Mouse (Mus musculus) right cerebral cortex, postnatal 25 days (tissue): ENCODE data around the gene Slc4a2.
"Not testable (repeated sequence)": the region's sequence is repeated elsewhere in the genome, so short reads cannot be mapped to it uniquely, and the experiment has no call there.

Source experiments
- DNase-seq: peaks from one replicate; pipeline ENCODE4 v3.0.0; 2022

Gene Slc4a2

DNA sequence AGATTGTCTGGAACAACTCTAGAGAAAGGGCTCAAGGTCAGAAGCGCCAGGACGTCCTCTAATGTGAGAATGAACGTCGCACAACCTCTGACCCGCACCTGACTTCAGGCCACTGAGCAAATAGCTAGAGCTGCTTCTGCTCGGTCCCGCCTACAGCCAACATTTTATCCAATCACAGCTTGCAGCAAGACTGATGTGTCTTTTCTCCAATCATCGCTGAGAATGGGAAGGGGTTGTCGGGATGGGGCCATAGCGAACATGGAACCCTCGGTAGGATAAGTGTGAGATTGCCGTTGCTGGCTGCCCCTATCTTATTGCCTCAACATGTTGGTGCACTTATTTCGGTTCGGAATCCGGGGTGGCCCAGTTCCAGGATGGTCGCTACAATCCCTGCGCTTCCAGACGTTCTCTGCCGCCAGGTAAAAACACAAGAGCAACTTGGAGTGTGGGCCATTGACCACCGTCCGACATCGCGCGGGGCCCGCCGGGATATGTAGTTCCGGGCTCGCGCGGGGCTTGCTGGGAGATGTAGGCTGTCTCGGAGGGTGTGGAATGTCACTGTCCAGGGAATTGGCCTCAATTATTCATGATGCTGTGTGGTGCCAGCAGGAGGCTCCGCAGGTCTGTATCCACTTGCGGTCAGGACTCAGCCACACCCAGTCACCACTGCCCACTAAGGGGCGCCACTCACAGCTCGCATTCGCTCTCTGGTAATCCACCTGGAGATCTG, 29.3 kb upstream of the Slc4a2 start:
- DNase-seq = peak; percentile 95

DNA sequence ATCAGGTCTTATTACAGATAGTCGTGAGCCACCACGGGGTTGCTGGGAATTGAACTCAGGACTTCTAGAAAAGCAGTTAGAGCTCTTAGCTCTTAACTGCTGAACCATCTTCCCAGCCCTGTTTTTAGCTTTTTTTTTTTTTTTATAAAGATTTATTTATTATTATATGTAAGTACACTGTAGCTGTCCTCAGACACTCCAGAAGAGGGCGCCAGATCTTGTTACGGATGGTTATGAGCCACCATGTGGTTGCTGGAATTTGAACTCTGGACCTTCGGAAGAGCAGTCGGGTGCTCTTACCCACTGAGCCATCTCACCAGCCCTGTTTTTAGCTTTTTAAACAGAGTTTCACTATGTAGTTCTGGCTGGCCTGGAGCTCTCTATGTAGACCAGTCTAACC, 27.4 kb upstream of the Slc4a2 start:
- not testable (repeated sequence) for DNase-seq

DNA sequence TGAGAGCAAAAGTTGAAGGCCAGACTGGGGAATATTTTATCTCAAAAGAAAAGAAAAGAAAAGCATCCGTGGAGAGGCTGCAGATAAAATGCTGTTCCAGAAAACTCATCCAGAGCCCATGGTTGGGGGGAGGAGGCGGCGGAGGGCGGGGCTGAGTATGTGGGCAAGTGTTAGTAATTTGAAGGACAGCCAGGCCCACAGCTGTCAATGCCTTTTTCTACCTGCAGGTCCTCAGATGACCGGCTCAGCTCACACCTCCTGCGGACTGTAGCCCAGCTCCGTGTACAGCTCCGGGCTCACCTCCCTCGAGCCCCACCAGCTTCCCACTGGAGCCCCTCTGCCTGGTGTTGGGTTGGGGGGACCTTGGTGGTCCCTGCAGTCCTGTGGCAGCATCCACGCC, 24.0 kb upstream of the Slc4a2 start:
- DNase-seq = no peak

DNA sequence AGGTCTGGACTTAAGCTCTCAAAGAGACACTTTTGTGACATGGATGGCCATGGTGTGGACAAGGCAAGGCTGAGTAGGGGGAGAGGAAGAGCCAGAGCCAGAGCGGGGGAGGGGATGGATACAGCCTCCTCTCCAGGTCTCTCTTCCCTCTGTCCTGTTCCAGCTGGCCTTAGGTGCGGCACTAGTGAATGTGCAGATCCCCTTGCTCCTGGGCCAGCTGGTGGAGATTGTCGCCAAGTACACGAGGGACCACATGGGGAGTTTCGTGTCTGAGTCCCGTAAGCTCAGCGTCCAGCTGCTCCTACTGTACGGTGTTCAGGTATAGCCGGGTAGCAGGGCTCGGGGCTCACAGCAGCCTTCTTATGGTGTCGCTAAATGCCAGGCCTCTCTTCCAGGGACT, 23.3 kb upstream of the Slc4a2 start:
- no peak for DNase-seq

DNA sequence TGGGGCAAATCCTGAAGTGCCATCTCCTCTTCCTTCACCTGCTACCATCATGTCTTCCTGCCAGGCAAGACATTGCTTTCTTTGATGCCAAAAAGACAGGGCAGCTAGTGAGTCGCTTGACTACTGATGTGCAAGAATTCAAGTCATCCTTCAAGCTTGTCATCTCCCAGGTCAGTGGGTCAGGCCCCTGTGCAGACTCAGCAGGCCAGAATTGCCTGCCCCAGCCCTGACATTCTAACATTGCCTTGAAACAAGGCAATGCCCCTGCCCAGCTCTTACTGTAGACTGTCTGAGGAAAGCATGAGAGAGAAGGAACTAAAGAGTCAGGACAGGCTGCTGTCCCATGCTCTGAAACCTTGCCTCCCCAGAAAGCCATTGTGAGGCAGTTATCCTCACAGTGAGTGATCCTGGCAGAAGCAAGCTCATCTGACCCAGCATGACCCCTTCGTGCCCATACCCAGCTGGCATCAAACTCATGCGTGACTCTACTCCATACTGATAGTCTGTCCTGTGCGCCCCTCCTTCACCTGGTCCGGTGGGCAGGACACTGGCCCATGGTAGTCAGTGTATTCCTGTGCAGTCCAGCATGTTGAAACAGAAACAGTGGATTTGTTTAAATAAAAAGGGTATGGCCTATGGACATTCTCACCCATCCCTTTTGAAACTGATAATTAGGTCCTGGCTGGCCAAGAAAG, 22.6 kb upstream of the Slc4a2 start:
- DNase-seq = no peak

DNA sequence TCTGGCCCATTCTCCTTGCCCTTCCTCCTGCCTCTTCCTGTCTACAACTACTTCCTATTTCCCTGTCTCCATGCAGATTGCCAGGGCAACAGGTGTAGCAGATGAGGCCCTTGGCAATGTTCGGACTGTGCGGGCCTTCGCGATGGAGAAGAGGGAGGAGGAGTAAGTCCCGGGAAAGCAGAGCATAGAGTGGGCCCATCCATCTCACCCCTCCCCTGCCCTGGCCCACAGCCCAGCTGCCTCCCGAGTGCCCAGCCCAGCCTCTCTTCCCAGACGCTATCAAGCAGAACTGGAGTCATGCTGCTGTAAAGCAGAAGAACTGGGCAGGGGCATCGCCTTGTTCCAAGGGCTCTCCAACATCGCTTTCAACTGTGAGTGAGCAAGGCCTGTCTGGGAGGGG, 21.7 kb upstream of the Slc4a2 start:
- no peak for DNase-seq

DNA sequence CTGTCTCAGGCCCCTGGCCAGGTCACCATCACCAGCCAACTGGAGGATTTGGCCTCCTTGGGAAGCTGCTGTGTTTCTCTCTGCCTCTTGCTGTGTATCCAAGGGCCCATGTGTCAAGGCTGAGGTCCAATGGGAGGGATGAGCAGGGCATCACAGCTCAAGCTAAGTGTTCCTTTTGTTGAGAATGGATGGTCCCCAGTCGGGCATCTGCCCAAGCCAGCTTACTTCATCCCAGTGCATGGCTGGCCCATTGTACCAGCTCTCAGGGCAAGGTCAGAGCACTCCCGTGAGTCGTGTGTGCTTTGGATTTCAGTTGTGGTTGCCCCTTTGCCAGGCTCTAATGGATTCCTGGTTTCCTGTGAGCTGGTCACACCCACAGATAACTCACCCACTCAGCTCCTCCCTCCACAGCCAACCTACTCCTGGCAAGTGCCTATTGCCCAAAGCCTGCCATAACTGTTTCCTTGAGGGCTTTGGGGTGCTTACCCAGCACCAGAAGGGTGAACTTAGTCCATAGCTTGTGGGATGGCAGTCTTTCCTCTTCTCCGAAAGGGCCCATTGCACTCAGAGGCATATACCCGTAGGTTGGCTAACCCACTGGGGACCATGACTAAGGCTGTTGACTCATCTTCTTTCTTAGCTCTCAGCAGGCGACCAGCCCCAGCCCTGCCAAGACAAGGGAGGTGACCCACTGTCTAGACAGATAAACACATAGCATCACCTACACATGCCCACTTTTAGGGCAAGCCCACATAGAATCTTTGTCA, 18.9 kb upstream of the Slc4a2 start:
- no peak for DNase-seq

DNA sequence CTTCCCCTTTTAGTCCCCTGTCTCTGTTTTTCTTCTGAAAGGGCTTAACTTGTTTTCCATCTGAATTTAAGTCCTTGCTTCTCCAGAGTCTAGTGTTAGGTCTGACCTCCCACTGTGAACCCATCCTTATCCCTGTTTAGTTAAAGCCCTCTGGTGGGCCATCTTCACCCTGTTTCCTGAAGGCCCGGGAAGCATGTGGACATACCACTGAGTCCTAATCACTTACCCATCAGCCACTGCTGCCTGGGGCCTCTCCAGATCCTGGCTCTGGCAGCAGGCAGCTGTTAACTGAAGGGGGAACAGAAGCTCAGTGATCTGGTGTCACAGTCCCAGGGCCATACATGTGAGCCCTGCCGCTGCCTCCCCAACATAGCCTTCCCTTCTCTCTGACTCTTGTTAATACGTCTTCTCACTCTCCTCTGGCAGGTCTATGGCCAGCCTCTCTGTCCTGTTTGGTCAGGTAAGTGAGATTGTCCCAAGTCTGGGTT, 18.2 kb upstream of the Slc4a2 start:
- DNase-seq = no peak

DNA sequence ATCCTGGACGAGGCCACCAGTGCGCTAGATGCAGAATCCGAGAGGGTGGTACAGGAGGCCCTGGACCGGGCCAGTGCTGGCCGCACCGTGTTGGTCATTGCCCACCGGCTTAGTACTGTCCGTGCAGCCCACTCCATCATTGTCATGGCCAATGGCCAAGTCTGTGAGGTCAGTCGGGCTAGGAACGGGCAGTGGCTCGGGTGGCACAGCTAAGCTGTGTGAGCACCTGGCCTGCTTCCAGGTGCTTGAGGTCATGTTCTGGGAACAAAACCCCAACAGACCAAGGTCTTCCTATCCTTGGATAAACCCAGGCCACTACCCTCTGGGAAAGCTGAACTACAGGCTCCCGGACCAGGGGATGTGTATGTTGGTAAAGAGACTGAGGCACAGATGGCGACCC, 15.0 kb upstream of the Slc4a2 start:
- DNase-seq = no peak

DNA sequence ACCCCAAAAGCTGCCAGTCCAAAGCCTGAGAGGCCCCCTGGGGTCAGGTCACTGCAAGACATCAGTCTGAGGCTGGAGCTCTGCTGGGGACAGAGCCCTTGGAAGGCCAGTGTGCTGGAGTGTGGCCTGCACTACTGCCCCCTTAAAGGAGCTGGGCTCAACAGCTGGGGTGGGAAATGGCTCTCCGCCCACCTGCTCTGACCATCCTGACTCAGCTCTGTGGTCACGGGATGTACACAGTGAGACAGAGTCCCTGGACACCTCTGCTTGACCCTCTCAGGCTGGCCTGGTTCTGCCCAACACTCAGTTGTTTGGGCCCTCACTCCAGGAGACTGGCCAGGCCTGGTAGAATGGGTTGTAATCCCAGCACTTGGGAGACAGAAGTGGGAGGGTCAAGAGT, 14.2 kb upstream of the Slc4a2 start:
- no peak for DNase-seq

DNA sequence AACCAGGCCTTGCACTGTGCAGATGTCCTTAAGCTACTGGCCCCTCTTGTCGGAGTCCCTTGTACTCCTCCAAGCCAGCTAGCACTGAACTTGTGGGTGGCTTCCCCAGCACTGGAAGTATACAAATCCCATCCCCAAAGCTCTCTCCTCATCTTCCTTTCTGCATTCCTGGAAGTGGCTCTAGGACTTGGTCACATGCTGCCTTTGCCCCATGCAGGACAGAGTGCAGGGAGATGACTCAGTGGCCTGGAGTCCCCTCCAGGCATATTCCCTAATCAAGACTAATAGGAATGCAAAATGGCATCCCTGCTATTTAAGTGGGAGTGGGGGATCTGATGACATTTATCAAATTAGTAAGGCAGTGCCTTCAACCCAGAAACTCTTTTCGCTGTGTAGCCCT, 11.6 kb upstream of the Slc4a2 start:
- no peak for DNase-seq

DNA sequence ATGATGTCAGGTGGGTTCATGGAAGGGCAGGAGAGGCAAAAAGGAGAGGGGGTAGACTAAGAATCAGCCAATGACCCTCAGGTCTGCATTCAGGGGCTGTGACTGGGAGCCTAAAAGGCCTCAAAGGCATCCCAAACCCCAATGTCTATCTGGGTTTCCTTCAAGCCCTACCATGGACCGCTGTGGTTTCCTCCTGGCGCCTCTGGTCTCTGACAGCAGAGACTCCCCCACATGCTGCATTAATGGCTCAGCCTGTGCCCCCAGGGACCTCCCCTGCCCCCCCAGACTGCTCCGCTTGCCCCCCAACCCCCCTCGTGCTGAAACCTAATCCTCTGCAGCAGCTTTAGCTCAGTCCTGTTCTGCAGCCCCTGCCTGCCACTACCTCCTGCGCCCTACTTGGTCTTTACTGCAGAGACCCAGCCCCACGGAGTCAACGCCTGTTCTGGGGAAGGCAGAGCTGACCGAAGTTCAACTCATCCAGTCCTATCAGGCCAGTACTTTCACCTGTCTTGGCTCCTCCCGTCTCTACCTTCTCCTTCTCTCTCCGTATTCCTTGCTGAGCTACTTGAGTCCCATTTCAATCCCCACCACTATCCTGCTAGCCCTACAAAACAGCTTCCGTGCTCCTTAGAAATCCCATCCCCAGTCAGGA, 10.5 kb upstream of the Slc4a2 start, which contains the start of gene Asic3:
Gene Asic3 (plus strand): TSS at position 351 of the 652 bp plus-strand sequence.
- DNase-seq = no peak

DNA sequence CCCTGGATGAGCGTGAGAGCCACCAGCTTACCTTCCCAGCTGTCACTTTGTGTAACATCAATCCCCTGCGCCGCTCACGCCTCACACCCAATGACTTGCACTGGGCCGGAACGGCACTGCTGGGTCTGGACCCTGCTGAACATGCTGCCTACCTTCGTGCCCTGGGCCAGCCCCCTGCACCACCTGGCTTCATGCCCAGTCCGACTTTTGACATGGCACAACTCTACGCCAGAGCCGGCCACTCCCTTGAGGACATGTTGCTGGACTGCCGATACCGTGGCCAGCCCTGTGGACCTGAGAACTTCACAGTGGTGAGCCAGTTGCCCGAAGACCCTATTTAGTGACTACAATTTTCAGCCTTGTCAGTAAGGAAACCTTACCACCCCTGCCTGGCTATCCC, 9.7 kb upstream of the Slc4a2 start:
- DNase-seq = no peak

DNA sequence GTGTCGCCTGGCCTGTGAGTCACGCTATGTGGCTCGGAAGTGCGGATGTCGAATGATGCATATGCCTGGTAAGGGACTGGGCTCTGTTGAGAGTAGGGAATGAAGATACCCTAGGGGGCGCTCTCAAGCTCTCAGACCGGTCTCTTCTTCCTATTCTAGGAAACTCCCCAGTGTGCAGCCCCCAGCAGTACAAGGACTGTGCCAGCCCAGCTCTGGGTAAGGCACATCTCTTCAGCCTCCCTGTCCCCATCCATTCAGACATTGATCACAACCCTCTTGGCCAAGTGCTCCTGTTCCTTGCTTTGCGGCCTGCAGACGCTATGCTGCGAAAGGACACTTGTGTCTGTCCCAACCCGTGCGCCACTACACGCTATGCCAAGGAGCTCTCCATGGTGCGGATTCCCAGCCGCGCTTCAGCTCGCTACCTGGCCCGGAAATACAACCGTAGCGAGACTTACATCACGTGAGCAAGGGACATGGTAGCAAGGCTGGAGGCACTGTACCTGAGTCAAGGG, 7.4 kb upstream of the Slc4a2 start:
- DNase-seq = peak; percentile 60

DNA sequence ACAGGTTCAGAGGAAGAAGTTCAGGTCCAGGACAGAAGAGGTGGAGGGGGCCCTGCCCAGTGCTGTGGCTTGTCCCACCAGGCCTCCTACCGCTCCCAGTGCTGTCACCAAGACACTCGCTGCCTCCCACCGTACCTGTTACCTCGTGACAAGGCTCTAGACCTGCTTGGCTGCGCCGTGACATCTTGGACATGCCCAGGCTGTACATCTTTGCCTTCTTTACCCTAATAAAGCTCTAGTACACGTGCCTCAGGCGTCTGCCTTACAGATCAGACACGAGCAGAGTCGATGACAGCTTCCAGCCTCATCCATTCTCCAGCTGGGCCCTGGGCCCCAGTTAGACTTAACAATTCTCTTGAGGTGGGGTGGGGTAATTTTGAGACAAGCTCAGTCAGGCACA, 6.0 kb upstream of the Slc4a2 start:
- no peak for DNase-seq

DNA sequence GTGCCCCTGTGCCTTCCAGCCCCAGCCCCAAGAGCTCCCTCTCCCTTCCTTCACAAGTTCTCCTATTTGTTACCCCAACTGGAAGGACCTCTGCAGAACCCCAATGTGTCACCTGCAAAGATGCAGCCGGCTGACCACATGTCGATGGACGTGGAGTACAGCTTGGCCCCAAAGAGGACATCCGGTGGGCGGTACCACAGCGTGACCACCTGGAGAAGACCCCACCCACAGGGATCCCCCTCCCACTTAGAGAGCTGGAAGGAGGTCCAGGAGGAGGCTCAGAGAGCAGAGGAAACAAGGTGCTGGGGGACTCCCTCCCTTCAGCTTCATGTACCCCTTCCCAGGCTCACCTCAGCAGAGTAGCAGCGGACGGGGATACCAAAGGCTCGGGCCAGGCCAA, 3.3 kb upstream of the Slc4a2 start:
- no peak for DNase-seq

DNA sequence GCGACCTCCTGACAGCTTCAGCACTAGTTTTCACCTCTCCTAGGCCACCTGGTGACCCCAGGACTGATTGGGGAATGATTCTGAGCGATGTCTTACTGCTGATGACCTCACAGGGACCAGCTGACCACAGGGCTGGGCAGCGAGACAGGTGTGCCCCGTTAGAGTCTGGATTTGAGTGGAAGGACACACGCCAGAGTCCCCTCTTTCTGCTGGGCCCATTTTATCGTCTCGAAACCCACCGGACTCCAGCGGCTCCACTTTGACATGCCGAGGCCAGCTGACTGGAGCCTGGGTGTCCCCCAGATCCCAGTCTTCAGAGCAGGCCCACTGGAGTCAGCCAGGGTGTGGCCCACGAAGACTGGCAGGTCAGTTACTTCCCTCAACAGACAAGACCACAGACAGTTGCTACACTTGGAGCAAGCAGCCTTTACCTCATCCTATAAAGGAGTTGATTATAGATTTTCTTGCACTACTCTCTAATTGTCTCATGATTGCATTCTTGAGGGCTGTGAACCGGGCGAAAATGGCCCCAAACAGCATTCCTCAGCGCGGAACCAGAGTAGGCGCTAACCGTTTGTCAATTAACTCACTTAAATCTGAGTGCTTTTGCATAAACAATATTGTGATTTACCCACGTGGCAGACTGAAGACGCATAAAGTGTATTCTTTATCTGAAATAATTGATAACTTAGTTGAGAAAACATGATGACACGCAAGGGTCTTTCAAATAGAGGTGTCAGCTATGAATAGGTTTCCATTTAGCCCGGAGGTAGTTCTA, 556 bp downstream of the Slc4a2 start:
- DNase-seq = peak; percentile 49

DNA sequence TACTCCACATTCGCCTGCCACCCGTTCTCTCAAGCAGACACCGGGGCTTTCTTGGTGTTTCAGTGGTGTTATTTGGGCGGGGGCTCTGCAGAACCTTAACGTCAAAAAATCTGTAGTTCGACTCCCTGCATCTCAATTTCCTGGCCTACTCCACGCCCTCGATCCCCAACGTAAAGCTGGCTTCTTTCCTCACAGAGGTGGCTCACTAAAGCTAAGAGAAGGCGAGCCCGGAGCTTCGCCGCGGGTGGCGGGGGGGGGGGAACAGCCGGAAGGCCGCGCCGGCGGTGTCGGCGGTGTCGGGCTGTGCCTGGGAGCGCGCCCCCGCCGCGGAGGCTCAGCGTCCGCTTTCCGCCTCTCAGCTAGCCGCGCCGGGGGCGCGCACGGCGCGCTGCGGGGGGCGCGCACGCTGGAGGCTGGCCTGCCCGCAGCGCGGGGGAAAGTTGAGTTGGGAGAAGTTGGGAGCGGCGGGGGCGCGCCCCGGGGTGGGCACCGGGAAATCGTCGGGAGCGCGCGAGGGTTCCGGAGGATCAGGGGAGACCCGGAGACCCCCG, 1.3 kb downstream of the Slc4a2 start:
- DNase-seq = peak; percentile 79

DNA sequence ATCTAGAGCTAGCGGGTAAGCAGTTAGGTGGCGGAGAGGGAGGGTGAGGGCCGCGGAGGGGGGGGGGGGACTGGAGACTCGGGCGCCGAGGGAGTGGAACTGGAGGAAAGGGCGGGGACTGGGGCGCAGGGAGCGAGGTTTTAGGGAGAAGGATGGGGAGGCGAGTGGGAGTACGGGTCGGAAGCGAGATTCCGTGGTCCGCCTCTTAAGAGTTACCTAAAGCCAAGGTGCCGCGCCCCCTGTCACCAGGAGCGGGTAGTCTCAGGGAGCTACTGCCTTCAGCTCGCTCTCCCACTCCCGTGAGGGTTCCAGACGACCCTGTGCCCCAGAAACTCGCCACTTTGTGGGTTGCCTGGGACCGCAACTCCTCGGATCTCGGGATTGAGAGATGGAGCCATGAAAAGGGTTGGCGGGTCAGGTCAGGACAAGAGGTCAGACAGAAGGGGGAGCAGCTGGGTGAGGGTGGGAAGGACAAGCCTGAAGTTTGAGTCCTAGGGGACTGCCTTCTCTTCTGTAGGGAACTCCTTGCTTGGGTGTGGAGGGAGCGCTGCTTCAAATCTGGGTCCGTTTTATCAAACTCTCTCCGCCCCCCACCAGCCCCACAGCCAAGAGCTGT, 1.9 kb downstream of the Slc4a2 start:
- no peak for DNase-seq

DNA sequence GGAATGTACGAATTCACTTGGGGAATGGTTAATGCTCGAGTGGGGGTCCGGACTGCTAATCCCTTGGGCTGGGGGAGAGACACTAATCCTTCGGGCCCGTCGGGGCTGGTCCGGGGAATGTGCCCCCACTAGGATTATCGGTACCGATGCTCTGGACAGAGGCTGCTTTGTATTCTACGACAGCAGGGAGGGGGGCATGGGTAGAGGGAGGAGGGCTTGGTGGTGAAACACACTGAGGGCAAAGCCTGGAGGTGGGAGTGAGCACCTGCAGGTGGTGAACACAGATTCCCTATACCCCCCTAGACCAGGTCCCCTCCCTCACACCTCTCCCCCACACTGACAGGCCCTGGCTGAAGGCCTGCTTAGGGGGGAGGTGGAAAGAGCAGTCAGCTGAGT, 2.4 kb downstream of the Slc4a2 start:
- no peak for DNase-seq

DNA sequence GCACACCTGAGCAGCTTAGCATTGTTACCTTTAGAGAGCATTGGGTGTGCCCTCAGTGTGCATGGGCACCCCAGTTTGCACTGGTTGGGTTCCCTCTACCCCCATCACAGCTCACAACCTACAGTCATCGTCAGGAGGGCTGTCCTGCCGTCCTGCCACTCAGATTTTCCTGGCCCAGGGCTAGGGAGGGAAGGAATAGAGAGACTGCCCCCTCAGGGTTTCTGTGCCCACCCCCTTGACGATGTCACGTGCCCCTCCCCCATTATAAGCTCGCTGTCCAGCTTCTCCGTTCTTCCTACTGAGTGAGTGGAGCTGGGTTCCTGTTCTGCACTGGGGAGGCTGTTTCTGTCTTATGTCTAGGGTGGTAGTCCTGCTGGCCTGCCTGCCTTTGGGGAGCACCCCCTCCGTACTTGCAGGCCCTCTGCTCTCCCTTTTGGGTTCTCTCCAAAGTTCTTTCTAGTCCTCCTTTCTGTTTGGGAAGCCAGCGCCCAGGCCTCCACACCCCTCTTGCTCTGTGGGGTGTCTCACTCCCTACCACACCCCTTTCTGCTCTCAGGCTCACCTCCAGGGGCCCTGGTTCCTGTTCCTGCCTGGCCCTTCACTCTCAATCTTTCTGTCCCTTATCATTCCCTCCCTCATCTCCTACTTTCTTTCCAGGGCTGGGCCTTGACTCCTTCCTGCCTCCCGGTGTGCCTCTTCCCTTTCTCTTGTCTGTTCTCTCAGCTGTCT, 3.1 kb downstream of the Slc4a2 start:
- DNase-seq = no peak
